Mouse (Mus musculus) liver, embryonic 16.5 days (tissue): ENCODE data around the gene Cd300ld2. TPM values are rescaled to one million over a fixed set of nuclear protein-coding genes. Genes with fewer than 3 reads are reported as not detected.
"Not testable (repeated sequence)": the region's sequence is repeated elsewhere in the genome, so short reads cannot be mapped to it uniquely, and the experiment has no call there.

Experiments used
- ATAC-seq: fragments of 200-750 bp; cut with Nextera tagmentation; 2 replicates; pipeline ENCODE4 v1.8.0; 2017; ENCODE audit warnings: low read depth, mild to moderate bottlenecking, moderate number of reproducible peaks, moderate library complexity
- H3K27ac ChIP-seq: fragments of 300-500 bp; sonication (generic); 2 replicates; pipeline ENCODE4 v1.5.1; 2014; ENCODE audit warnings: mild to moderate bottlenecking, low read length
- H3K27me3 ChIP-seq: fragments of 300-500 bp; sonication (generic); 2 replicates; pipeline ENCODE4 v1.6.1; 2014; ENCODE audit warnings: low read depth, low read length, mixed read lengths; ENCODE audit not compliant: control insufficient read depth, insufficient read depth
- H3K36me3 ChIP-seq: fragments of 300-500 bp; sonication (generic); 2 replicates; pipeline ENCODE4 v1.6.1; 2014; ENCODE audit warnings: mild to moderate bottlenecking; ENCODE audit not compliant: control insufficient read depth, insufficient read depth
- H3K4me1 ChIP-seq: fragments of 300-500 bp; sonication (generic); 2 replicates; pipeline ENCODE4 v1.6.1; 2014; ENCODE audit warnings: low read depth, low read length, mixed read lengths; ENCODE audit not compliant: control insufficient read depth
- H3K4me2 ChIP-seq: fragments of 300-500 bp; sonication (generic); 2 replicates; pipeline ENCODE4 v1.6.1; 2014; ENCODE audit warnings: low read depth, low read length, mixed read lengths
- H3K4me3 ChIP-seq: fragments of 300-500 bp; sonication (generic); 2 replicates; pipeline ENCODE4 v1.5.1; 2014; ENCODE audit warnings: low read depth, mild to moderate bottlenecking, low read length
- H3K9ac ChIP-seq: fragments of 300-500 bp; sonication (generic); 2 replicates; pipeline ENCODE4 v1.6.1; 2014; ENCODE audit warnings: low read depth, low read length
- H3K9me3 ChIP-seq: fragments of 300-500 bp; sonication (generic); replicated peaks from 2 replicates; pipeline ENCODE4 v1.6.1; 2016; ENCODE audit warnings: low read length; ENCODE audit not compliant: control insufficient read depth
- WGBS: fragments of 180-500 bp; shearing (Covaris S2); extraction: QIAGEN DNeasy Blood & Tissue Kit; methylation state at CpG from one replicate; pipeline ENCODE4 v1.1.7; 2014; ENCODE audit not compliant: insufficient replicate concordance; 5-methylcytosine and 5-hydroxymethylcytosine counted together
- polyA plus RNA-seq: library from polyadenylated mRNA; unstranded; fragments of >200 nt; fragmentation: Nextera tagmentation; extraction: Ambion mirVana; gene quantifications from 2 replicates; pipeline ENCODE4 v1.2.1, GENCODE M21; 2015

Gene Cd300ld2
- not detected in 2 replicates for polyA plus RNA-seq

DNA sequence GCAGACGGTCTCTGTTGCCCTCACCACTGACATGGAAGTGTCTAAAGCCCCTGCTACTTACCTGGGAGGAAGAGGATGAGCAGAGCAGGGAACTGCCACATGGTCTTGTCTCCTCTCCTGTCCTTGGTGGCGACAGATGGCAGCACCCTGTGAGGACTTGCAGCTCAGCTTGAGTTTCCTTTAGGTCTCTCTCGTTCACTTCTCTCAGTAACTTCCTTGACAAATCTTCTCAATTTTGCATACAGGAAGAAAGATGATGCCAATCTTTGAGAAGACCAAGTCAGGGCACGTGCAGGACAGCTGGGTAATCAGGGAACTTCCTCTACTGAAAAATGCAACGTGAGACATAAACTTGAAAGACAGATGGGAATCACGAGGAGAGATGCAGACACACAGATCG, at the start of gene Cd300ld2:
Gene Cd300ld2 (minus strand): TSS at position 101 of the 400 bp plus-strand sequence.
- not testable (repeated sequence) for H3K9me3 ChIP-seq, H3K4me2 ChIP-seq, H3K4me3 ChIP-seq, H3K27me3 ChIP-seq, H3K4me1 ChIP-seq, H3K9ac ChIP-seq, H3K36me3 ChIP-seq, H3K27ac ChIP-seq, ATAC-seq
- WGBS: no CpG with 5 or more reads among the region's 7 CpGs

DNA sequence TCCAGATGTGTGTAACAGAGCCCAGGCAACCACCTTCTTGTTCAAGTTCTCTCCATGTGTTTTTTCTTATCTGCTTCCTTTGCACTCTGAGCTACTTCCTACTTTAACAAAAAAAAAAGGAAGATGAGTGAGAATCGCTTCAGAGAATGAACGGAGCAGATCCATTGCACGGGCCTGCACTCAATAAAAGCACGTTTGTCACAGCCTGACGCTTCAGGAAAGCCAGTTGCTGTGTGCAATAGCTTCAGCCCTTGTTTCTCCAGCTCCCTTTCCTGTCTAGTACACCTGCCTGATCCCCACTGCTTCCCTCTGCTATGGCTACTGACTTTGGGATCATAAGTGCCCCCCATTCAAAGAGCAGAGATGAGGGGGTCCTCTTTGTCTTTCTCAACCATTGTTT, 46.1 kb upstream of the Cd300ld2 start, which contains the start of gene Cd300e:
Gene Cd300e (minus strand): TSS at position 101 of the 400 bp plus-strand sequence.
- ATAC-seq: no peak
- Histone ChIP-seq H3K9me3 (no peaks in the 10 kb centered on the region), H3K4me3 (no peak within 1 kb of the TSS), H3K27ac (no peak within 1 kb of the TSS), H3K36me3 (no peaks in the 10 kb centered on the region), H3K4me2 (no peak within 1 kb of the TSS), H3K9ac (no peak within 1 kb of the TSS), H3K4me1 (no peaks in the 10 kb centered on the region), H3K27me3 (no peaks in the 10 kb centered on the region)
- 6% methylated on average over 5 of the region's 5 CpGs for WGBS

DNA sequence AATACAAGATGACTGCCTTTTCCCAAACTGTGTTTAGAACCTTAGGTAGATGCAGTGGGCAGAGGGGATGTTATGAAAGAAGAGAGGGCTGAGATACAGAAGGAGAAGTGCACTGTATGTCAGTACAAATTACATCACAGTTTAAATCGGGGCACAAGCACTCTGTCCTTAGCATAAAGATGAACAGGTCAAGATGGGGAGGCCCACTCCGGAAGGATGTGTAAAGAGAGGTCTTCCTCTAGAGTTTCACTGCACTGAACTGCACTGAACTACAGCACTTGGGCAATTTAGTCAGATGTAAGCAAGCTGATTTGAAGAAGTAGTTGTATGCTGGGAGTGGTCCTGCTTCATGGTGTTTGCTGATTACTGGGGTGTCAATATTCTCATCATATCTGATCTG, 43.8 kb upstream of the Cd300ld2 start:
- H3K9me3 ChIP-seq: no peaks in the 10 kb centered on the region
- 39% methylated on average over 2 of the region's 2 CpGs for WGBS
- ATAC-seq: no peak
- H3K4me1 ChIP-seq: no peaks in the 10 kb centered on the region
- no peaks in the 10 kb centered on the region for H3K36me3 ChIP-seq
- no peaks in the 10 kb centered on the region for H3K27me3 ChIP-seq
- no peak overlapping the region for H3K27ac ChIP-seq
- H3K9ac ChIP-seq: no peak overlapping the region
- no peak overlapping the region for H3K4me3 ChIP-seq
- H3K4me2 ChIP-seq: no peak overlapping the region

DNA sequence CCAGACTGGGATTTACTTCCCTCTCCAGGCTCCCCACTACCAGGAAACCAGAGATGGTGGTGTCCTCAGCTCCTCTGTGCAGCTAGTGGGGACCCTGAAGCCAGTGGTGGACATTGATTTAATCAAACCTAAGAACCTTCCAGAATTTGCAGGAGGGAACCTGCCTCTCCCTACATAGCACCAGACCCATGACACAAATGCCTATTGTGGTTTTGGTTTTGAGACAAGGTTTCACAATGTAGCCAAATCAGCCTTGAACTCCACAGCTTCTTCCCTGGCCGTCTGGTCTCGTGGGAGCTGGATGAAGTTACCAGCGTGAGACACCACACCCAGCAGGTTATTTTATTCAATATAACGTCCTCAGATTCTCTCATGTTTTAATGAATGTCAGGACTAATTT, 42.7 kb upstream of the Cd300ld2 start:
- H3K4me3 ChIP-seq: no peak overlapping the region
- no peak overlapping the region for H3K9ac ChIP-seq
- ATAC-seq: no peak
- H3K4me1 ChIP-seq: no peaks in the 10 kb centered on the region
- WGBS: 46% methylated on average over 4 of the region's 4 CpGs
- H3K27me3 ChIP-seq: no peaks in the 10 kb centered on the region
- no peaks in the 10 kb centered on the region for H3K36me3 ChIP-seq
- no peak overlapping the region for H3K4me2 ChIP-seq
- no peak overlapping the region for H3K27ac ChIP-seq
- H3K9me3 ChIP-seq: no peaks in the 10 kb centered on the region

DNA sequence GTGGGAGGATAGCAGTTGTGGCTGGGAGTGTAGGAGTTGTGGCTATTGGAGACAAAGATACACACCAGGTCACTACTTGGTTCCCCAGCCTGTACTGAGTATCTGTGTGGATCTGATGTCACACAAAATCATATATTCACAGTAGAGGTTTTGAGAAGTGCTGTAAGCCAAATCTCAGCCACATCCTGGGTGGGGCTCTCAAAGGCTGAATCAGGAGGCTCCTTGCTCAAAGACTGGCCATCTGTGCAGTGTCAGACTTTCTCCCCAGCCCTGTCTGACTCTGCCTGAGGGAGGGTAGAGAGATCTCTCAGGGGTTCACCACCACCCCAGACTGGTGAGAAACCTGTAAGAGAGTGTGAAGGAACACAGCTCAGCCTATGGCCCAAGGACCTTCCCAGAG, 38.5 kb upstream of the Cd300ld2 start:
- H3K9ac ChIP-seq: no peak overlapping the region
- no peak overlapping the region for H3K4me3 ChIP-seq
- no peaks in the 10 kb centered on the region for H3K4me1 ChIP-seq
- no peak for ATAC-seq
- no peaks in the 10 kb centered on the region for H3K36me3 ChIP-seq
- H3K4me2 ChIP-seq: no peak overlapping the region
- no peak overlapping the region for H3K27ac ChIP-seq
- no peaks in the 10 kb centered on the region for H3K9me3 ChIP-seq
- H3K27me3 ChIP-seq: no peaks in the 10 kb centered on the region

DNA sequence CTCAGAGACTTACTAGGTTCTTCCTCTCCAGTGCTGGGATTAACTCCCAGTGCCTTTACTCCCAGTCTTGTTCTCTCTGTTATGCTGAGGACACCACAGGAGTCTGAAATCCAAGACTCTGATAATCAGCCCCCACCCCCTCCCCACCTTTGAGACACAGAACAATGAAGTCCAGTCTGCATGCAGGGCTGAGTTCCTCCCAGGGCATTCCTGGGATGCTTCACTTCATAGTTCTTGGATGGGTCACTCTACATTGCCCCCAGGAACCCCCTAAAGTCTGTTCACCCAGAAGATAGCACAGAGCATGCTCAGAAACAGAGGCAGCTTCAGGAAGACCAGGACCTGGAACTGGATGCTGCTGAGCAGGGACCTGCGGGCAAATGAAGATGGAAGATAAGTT, 37.0 kb upstream of the Cd300ld2 start:
- no peak overlapping the region for H3K4me2 ChIP-seq
- no peak overlapping the region for H3K4me3 ChIP-seq
- ATAC-seq: no peak
- no peak overlapping the region for H3K27ac ChIP-seq
- H3K36me3 ChIP-seq: no peaks in the 10 kb centered on the region
- 70% methylated on average over 1 of the region's 1 CpGs for WGBS
- no peaks in the 10 kb centered on the region for H3K9me3 ChIP-seq
- H3K4me1 ChIP-seq: no peaks in the 10 kb centered on the region
- no peak overlapping the region for H3K9ac ChIP-seq
- no peaks in the 10 kb centered on the region for H3K27me3 ChIP-seq

DNA sequence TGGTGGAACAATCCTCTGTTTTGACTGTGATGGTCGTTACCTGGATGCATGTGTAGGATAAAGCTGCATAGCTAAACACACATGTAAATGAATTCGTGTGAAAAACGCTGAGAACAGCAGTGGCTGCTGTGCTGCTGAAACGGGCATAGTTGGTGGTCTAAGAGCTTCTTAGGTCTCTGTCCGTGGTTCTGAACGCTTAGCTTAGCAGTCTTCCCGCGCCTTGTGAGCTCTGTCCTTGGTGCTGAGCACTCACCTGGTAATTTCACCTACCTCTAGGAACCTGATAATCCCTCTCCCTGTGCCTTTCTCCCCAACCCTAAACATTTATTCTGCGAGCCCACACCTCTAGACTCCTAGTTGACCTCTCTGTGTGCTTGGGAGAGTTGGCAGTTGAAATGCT, 36.2 kb upstream of the Cd300ld2 start:
- Histone ChIP-seq H3K9me3 (no peaks in the 10 kb centered on the region), H3K27ac (no peak overlapping the region), H3K4me2 (no peak overlapping the region), H3K27me3 (no peaks in the 10 kb centered on the region), H3K4me1 (no peaks in the 10 kb centered on the region), H3K36me3 (no peaks in the 10 kb centered on the region), H3K9ac (no peak overlapping the region), H3K4me3 (no peak overlapping the region)
- 2% methylated on average over 9 of the region's 9 CpGs for WGBS
- no peak for ATAC-seq

DNA sequence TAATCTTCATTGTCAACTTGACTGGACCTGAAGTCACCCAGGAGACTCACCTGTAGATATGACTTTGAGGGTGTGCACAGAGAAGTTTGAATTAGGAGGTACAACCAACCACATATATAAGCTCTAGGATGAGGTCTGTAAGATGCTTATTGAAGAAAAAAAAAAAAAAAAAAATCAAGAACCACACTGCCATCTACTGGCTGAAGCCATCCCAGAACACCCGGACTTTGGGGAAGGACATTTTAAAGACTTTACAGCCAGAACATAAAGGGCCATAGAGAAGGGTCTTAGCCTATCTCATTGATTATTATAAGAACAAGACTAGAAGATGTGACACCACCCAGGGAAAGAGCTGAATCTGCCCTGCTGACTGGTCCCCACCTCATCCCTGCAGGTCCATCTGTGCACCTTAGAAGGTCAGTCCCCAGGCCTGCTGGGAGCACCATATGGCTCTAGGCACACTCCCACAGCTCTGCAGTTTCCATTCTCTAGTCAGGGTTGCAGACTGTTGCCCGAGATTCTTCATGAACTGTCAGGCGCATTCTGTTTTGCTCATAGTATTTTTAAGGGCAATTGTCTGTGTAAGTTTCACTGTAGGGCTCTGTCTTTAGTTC, 33.4 kb upstream of the Cd300ld2 start:
- no peak overlapping the region for H3K9ac ChIP-seq
- H3K36me3 ChIP-seq: no peaks in the 10 kb centered on the region
- WGBS: 24% methylated on average over 3 of the region's 3 CpGs
- ATAC-seq: no peak
- H3K27me3 ChIP-seq: no peaks in the 10 kb centered on the region
- H3K27ac ChIP-seq: no peak overlapping the region
- H3K4me2 ChIP-seq: no peak overlapping the region
- H3K4me3 ChIP-seq: no peak overlapping the region
- H3K4me1 ChIP-seq: no peaks in the 10 kb centered on the region
- H3K9me3 ChIP-seq: no peaks in the 10 kb centered on the region

DNA sequence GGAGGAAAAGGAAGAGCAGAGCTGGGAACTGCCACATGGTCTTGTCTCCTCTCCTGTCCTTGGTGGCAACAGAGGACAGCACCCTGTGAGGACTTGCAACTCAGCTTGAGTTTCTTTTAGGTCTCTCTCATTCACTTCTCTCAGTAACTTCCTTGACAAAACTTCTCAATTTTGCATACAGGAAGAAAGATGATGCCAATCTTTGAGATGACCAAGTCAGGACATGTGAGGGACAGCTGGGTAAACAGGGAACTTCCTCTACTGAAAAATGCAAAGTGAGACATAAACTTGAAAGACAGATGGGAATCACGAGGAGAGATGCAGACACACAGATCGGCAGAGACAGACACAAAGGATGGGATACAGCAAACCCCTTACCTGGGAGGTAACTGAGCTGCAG, 32.3 kb upstream of the Cd300ld2 start, which contains the start of gene Cd300ld3:
Gene Cd300ld3 (minus strand): TSS at position 151 of the 400 bp plus-strand sequence.
- 35% methylated on average over 2 of the region's 2 CpGs for WGBS

More for the DNA sequence above, 32.3 kb upstream of the Cd300ld2 start, which contains the start of gene Cd300ld3:
- no peak within 1 kb of the TSS for H3K4me3 ChIP-seq
- H3K27me3 ChIP-seq: no peaks in the 10 kb centered on the region
- H3K27ac ChIP-seq: no peak within 1 kb of the TSS
- ATAC-seq: no peak
- no peak within 1 kb of the TSS for H3K9ac ChIP-seq
- no peaks in the 10 kb centered on the region for H3K36me3 ChIP-seq
- no peaks in the 10 kb centered on the region for H3K9me3 ChIP-seq
- no peak within 1 kb of the TSS for H3K4me2 ChIP-seq
- H3K4me1 ChIP-seq: no peaks in the 10 kb centered on the region
